Mouse (Mus musculus) ES-E14 (cell line): ENCODE results near the gene Phip. TPM values are rescaled to one million over a fixed set of nuclear protein-coding genes. Genes with fewer than 3 reads are reported as not detected.

Experiments
- DNase-seq: peaks from one replicate; pipeline ENCODE4 v3.0.0-alpha.2; 2013; ENCODE audit warnings: low read depth, low spot score
- H3K27ac ChIP-seq: 2 replicates; pipeline ENCODE4 v1.5.1; 2012; ENCODE audit warnings: low read depth, mild to moderate bottlenecking, low read length, moderate library complexity, mixed read lengths; ENCODE audit not compliant: poor library complexity, insufficient read depth, severe bottlenecking
- H3K36me3 ChIP-seq: 2 replicates; pipeline ENCODE4 v1.6.1; 2012; ENCODE audit warnings: mild to moderate bottlenecking, low read length, moderate library complexity, mixed read lengths; ENCODE audit not compliant: control insufficient read depth, poor library complexity, insufficient read depth, severe bottlenecking
- H3K4me1 ChIP-seq, 2 experiments: fragments of 150-350 bp in 1 of 2; sonication (generic) in 1 of 2; 2 replicates each; pipeline ENCODE4 v1.6.1; 2012; ENCODE audit warnings: low read length in 2 of 2, mild to moderate bottlenecking in 1 of 2, mixed read lengths in 1 of 2; ENCODE audit not compliant: control insufficient read depth in 2 of 2, insufficient read depth in 2 of 2, poor library complexity in 1 of 2
- H3K4me3 ChIP-seq, 2 experiments: fragments of 150-350 bp in 1 of 2; sonication (generic) in 1 of 2; 2 replicates each; pipeline ENCODE4 v1.5.1; 2012; ENCODE audit warnings: low read length in 2 of 2, low read depth in 1 of 2, mild to moderate bottlenecking in 1 of 2, mixed read lengths in 1 of 2; ENCODE audit not compliant: insufficient read depth in 1 of 2, poor library complexity in 1 of 2, severe bottlenecking in 1 of 2
- H3K9ac ChIP-seq: 2 replicates; pipeline ENCODE4 v1.6.1; 2012; ENCODE audit warnings: low read depth, mild to moderate bottlenecking, low read length, mixed read lengths; ENCODE audit not compliant: poor library complexity, insufficient read depth, severe bottlenecking
- H3K9me3 ChIP-seq: fragments of 150-350 bp; sonication (generic); 2 replicates; pipeline ENCODE4 v1.6.1; 2012; ENCODE audit warnings: low read depth, mild to moderate bottlenecking, low read length; ENCODE audit not compliant: control insufficient read depth, insufficient read depth
- CHD2 ChIP-seq: IDR thresholded peaks from 2 replicates; pipeline ENCODE4 v1.6.1; 2014; ENCODE audit warnings: mild to moderate bottlenecking, low read depth, low read length, inconsistent platforms
- HCFC1 ChIP-seq: IDR thresholded peaks from 2 replicates; pipeline ENCODE4 v1.6.1; 2012; ENCODE audit warnings: low read length, inconsistent platforms, borderline replicate concordance; ENCODE audit not compliant: insufficient read depth
- MAFK ChIP-seq: IDR thresholded peaks from 2 replicates; pipeline ENCODE4 v1.6.1; 2014; ENCODE audit warnings: mild to moderate bottlenecking, low read depth, low read length, inconsistent platforms; ENCODE audit not compliant: insufficient read depth
- ZC3H11A ChIP-seq: IDR thresholded peaks from 2 replicates; pipeline ENCODE4 v1.6.1; 2012; ENCODE audit warnings: low read depth, mild to moderate bottlenecking, inconsistent platforms, low read length, borderline replicate concordance
- ZNF384 ChIP-seq: IDR thresholded peaks from 2 replicates; pipeline ENCODE4 v1.6.1; 2012; ENCODE audit warnings: low read depth, low read length, inconsistent platforms
- in situ Hi-C, 2 experiments: fragments of 600-800 bp; cut with MboI; formaldehyde crosslinking; loops; one replicate each; pipeline ENCODE4 v1.15.1; 2025; ENCODE audit warnings: low sequenced_read_pairs in 2 of 2, inconsistent platforms in 1 of 2; ENCODE audit not compliant: unreplicated experiment in 2 of 2
- total RNA-seq: library from RNA; depleted of rRNA; stranded (reverse); fragments of 300-350 nt; gene quantifications from 2 replicates; pipeline ENCODE4 v1.2.3, GENCODE M21; 2012

The Phip gene
- total RNA-seq, 1 experiment, result 52.4 TPM

DNA sequence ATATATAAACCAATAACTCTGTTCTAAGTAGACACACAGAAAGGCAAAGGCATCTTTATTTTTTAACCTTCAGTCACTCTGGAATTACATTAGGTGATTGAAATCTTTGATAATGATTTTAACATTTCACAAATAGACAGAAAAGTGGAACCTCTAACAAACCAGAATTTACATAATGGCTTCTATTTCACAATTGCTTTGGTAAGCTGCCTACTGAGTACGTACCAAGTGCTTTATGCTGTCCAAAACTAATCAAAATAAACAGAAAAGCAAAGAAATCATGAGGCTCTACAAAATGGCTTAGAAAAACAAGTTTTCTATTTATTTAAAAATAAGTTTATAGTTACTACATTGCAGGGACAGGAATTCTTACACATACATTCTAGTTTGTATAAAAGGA is 109.2 kb downstream of the Phip start:
- TF ChIP-seq CHD2, result no peak
- TF ChIP-seq MAFK, result no peak
- no peak for TF ChIP-seq ZNF384
- no peak for TF ChIP-seq ZC3H11A
- TF ChIP-seq HCFC1, result no peak
- in situ Hi-C loops, result no loop called here
- Histone ChIP-seq H3K27ac (no peak overlapping the region), H3K9me3 (no peaks in the 10 kb centered on the region), H3K4me3 (no peak overlapping the region), H3K4me1 (no peaks in the 10 kb centered on the region), H3K36me3 (peaks cover 2% of the 10 kb centered on the region; the same call in 1 of the 2 replicates), H3K9ac (no peak overlapping the region)
- no peak for DNase-seq

DNA sequence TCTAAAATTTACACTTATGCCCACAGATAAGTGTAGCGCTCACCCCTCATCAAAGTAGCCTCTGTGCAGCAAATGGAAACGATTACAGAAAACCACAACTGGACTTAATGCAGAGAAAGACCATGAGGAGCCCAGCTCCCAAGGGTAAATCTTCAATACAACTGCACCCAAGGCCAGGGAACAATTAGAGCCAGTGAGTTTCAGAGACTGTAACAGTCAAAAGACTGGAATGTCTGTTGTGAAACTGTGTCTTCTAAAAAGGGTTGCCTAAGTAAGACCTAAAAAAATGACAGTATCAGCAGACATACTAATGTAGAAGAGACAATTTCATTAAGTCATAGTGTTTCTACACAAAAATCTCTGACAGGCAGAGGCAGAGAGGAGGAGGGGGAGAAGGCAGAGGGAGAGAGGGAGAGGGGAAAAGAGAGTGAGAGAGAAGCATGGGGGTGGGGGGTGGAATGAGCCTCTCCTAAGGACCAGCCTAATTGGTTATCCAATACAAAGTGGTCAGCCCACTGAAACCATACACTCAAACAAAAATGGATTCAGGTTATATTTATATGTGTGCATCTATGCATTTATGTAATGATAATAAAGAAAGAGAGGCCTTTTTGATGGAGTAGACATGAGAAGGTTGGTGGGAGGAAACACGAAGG is 113.4 kb downstream of the Phip start:
- H3K4me1 ChIP-seq, result no peaks in the 10 kb centered on the region
- in situ Hi-C loops, result no loop called here
- DNase-seq, result no peak
- H3K9ac ChIP-seq, result no peak overlapping the region
- H3K4me3 ChIP-seq, result no peak overlapping the region
- H3K36me3 ChIP-seq, result no peaks in the 10 kb centered on the region
- H3K9me3 ChIP-seq, result no peaks in the 10 kb centered on the region
- no peak overlapping the region for H3K27ac ChIP-seq
- TF ChIP-seq ZC3H11A (no peak), CHD2 (no peak), ZNF384 (no peak), MAFK (no peak), HCFC1 (no peak)

DNA sequence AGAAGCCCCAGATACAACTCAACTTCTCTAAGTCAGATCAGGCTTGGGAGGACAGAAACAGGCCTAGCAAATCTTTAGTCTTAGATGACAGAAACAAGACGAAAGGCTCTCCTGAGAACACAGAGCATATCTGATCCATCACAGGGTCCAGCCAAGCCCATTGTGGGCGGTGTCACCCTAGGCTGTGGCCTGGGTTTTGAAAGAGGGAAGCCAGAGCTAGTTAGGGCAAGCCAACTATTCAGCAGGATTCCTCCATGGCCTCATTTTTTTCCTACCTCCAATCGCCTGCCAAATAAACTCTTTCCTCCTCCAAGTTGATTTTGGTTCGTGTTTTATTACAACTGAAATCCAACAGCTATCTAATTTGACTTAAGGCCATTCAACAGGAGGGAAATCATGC is 114.0 kb downstream of the Phip start:
- no peaks in the 10 kb centered on the region for H3K4me1 ChIP-seq
- H3K9me3 ChIP-seq, result no peaks in the 10 kb centered on the region
- no peak overlapping the region for H3K4me3 ChIP-seq
- in situ Hi-C loops, result no loop called here
- no peak overlapping the region for H3K27ac ChIP-seq
- no peak for DNase-seq
- TF ChIP-seq MAFK, result no peak
- no peak for TF ChIP-seq HCFC1
- no peak for TF ChIP-seq ZNF384
- TF ChIP-seq ZC3H11A, result no peak
- TF ChIP-seq CHD2, result no peak
- H3K9ac ChIP-seq, result no peak overlapping the region
- H3K36me3 ChIP-seq, result no peaks in the 10 kb centered on the region

DNA sequence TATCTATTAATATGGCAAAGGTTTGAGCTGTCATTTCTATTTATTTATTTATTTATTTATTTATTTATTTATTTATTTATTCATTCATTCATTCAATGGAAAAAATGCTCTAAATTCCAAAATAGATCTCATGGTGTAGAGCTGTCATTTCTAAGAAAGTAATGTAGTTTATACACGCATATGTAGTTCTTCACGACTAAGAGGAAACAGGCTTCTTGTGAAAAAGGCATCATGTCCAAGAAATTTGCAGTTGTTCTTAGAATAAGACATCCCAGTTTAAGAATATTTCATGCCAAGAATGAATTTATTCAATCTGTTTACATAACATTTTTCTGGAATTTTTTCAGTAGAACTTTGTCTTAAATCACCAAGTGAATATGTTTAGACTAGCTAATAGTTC is 114.5 kb downstream of the Phip start:
- H3K36me3 ChIP-seq, result no peaks in the 10 kb centered on the region
- no peak overlapping the region for H3K9ac ChIP-seq
- in situ Hi-C loops, result no loop called here
- TF ChIP-seq CHD2 (no peak), HCFC1 (no peak), MAFK (no peak), ZNF384 (no peak), ZC3H11A (no peak)
- H3K4me1 ChIP-seq, result no peaks in the 10 kb centered on the region
- no peak overlapping the region for H3K4me3 ChIP-seq
- H3K27ac ChIP-seq, result no peak overlapping the region
- DNase-seq, result no peak
- no peaks in the 10 kb centered on the region for H3K9me3 ChIP-seq
